ENCODE assay signal across 8 mouse cellular contexts in genomic region chr2:75831881-75832633, GRCm38 (mm10). TPM values are rescaled to one million over a fixed set of nuclear protein-coding genes. Genes with fewer than 3 reads are reported as not detected.
DNase-seq lines count a peak whose midpoint lies in the region; ATAC-seq and TF ChIP-seq lines count a peak whose summit lies in the region.

TSS of gene Agps (plus strand) at chr2:75832177.

- TF ChIP-seq POLR2A in bone marrow macrophage, adult 2 months (IDR thresholded peaks at IDR 0.05; ENCODE audit: borderline replicate concordance, low read depth, low read length): no peak
- TF ChIP-seq POLR2A in embryonic fibroblast, embryonic 13.5 days (IDR thresholded peaks at IDR 0.05; ENCODE audit: low read depth, low read length): peak; percentile 71
- peak; percentile 70; the same call in 1 of the 2 replicates for TF ChIP-seq POLR2A in liver, adult 2 months (IDR thresholded peaks at IDR 0.05; ENCODE audit: extremely low read depth, insufficient read depth, low read length)
- peak; percentile 73 for TF ChIP-seq POLR2A in myocyte (IDR thresholded peaks at IDR 0.05; ENCODE audit: insufficient read length, low read depth)

- peak; percentile 92 for DNase-seq in A20 (ENCODE audit: low read depth, low spot score)
- peak; percentile 68 for DNase-seq in liver, adult 2 months (ENCODE audit: extremely low read depth, low read depth, low spot score)
- DNase-seq in splenic B cell, adult 2 months (ENCODE audit: low read depth, low spot score): peak; percentile 93

- no peaks in the 10 kb centered on the region for H3K27me3 ChIP-seq in heart, embryonic 11.5 days (ENCODE audit: control insufficient read depth, insufficient read depth, low read length)
- no peaks in the 10 kb centered on the region for H3K27me3 ChIP-seq in kidney, embryonic 16.5 days (ENCODE audit: insufficient read depth, low read length)
- H3K27me3 ChIP-seq in liver, adult 2 months (ENCODE audit: control insufficient read depth, insufficient read depth, low read length): no peaks in the 10 kb centered on the region
- H3K27me3 ChIP-seq in myocyte (ENCODE audit: control insufficient read depth, insufficient read depth, insufficient read length): no peaks in the 10 kb centered on the region
- H3K27me3 ChIP-seq in splenic B cell, adult 2 months (ENCODE audit: control insufficient read depth, insufficient read depth, low read length, poor library complexity, severe bottlenecking): no peaks in the 10 kb centered on the region

- H3K4me3 ChIP-seq in bone marrow macrophage, adult 2 months (ENCODE audit: insufficient read depth, low read length): peak within 1 kb of the TSS; percentile 95
- peak within 1 kb of the TSS; percentile 91 for H3K4me3 ChIP-seq in embryonic fibroblast, embryonic 13.5 days (ENCODE audit: insufficient read depth, low read length)
- H3K4me3 ChIP-seq in heart, embryonic 11.5 days (ENCODE audit: low read depth, low read length): peak within 1 kb of the TSS; percentile 94
- H3K4me3 ChIP-seq in kidney, embryonic 16.5 days (ENCODE audit: low read length): peak within 1 kb of the TSS; percentile 93
- H3K4me3 ChIP-seq in liver, adult 2 months (ENCODE audit: insufficient read depth, low read depth, low read length): peak within 1 kb of the TSS; percentile 92
- peak within 1 kb of the TSS; percentile 44 for H3K4me3 ChIP-seq in myocyte

- no peak for TF ChIP-seq CTCF in bone marrow macrophage, adult 2 months (IDR thresholded peaks at IDR 0.05; ENCODE audit: low read depth, low read length)
- TF ChIP-seq CTCF in embryonic fibroblast, embryonic 13.5 days (IDR thresholded peaks at IDR 0.05; ENCODE audit: borderline replicate concordance, insufficient read depth, low read length): no peak
- no peak; the same call in 1 of the 2 replicates for TF ChIP-seq CTCF in liver, adult 2 months (IDR thresholded peaks at IDR 0.05; ENCODE audit: low read depth, low read length)

- peaks cover 45% of the 10 kb centered on the region for H3K4me1 ChIP-seq in bone marrow macrophage, adult 2 months (ENCODE audit: control insufficient read depth, insufficient read depth, low read length)
- peaks cover 10% of the 10 kb centered on the region for H3K4me1 ChIP-seq in embryonic fibroblast, embryonic 13.5 days (ENCODE audit: control insufficient read depth, insufficient read depth, low read length)
- peaks cover 13% of the 10 kb centered on the region for H3K4me1 ChIP-seq in heart, embryonic 11.5 days (ENCODE audit: control insufficient read depth, insufficient read depth, low read length)
- peaks cover 22% of the 10 kb centered on the region for H3K4me1 ChIP-seq in kidney, embryonic 16.5 days (ENCODE audit: insufficient read depth, low read length)
- no peaks in the 10 kb centered on the region for H3K4me1 ChIP-seq in liver, adult 2 months (ENCODE audit: control insufficient read depth, insufficient read depth, low read length)

- peaks cover 16% of the 10 kb centered on the region; the same call in 1 of the 2 replicates for H3K79me2 ChIP-seq in liver, adult 2 months (ENCODE audit: control insufficient read depth, insufficient read depth, low read length)
- peaks cover 46% of the 10 kb centered on the region for H3K79me2 ChIP-seq in myocyte (ENCODE audit: control insufficient read depth, insufficient read depth)

- H3K36me3 ChIP-seq in heart, embryonic 11.5 days (ENCODE audit: control insufficient read depth, insufficient read depth, low read length): no peaks in the 10 kb centered on the region
- H3K36me3 ChIP-seq in kidney, embryonic 16.5 days (ENCODE audit: insufficient read depth, low read length): no peaks in the 10 kb centered on the region
- H3K36me3 ChIP-seq in liver, adult 2 months (ENCODE audit: control insufficient read depth, insufficient read depth, low read length): no peaks in the 10 kb centered on the region
- no peaks in the 10 kb centered on the region for H3K36me3 ChIP-seq in myocyte (ENCODE audit: control insufficient read depth, insufficient read depth)
- H3K36me3 ChIP-seq in splenic B cell, adult 2 months (ENCODE audit: control insufficient read depth, insufficient read depth, low read length, poor library complexity, severe bottlenecking): no peaks in the 10 kb centered on the region

- no peaks in the 10 kb centered on the region for H3K9me3 ChIP-seq in heart, embryonic 11.5 days (replicated peaks; ENCODE audit: control insufficient read depth, low read length)
- H3K9me3 ChIP-seq in kidney, embryonic 16.5 days (ENCODE audit: low read length): no peaks in the 10 kb centered on the region

- peak within 1 kb of the TSS; percentile 71 for H3ac ChIP-seq in myocyte (ENCODE audit: control insufficient read depth, insufficient read length)

- WGBS in heart, embryonic 11.5 days (ENCODE audit: insufficient replicate concordance): under 1% methylated on average over 82 of the region's 86 CpGs
- under 1% methylated on average over 66 of the region's 86 CpGs for WGBS in kidney, embryonic 16.5 days
- WGBS in liver, adult 2 months: under 1% methylated on average over 73 of the region's 86 CpGs

- H3K27ac ChIP-seq in bone marrow macrophage, adult 2 months (ENCODE audit: insufficient read depth, low read depth, low read length): peak within 1 kb of the TSS; percentile 54
- peak within 1 kb of the TSS; percentile 83 for H3K27ac ChIP-seq in embryonic fibroblast, embryonic 13.5 days (ENCODE audit: insufficient read depth, low read length)
- peak within 1 kb of the TSS; percentile 88 for H3K27ac ChIP-seq in heart, embryonic 11.5 days (ENCODE audit: low read depth, low read length)
- H3K27ac ChIP-seq in kidney, embryonic 16.5 days (ENCODE audit: low read length): peak within 1 kb of the TSS; percentile 87
- peak within 1 kb of the TSS; percentile 23; the same call in 1 of the 2 replicates for H3K27ac ChIP-seq in liver, adult 2 months (replicated peaks; ENCODE audit: insufficient read depth, low read depth, low read length)

- H3K4me2 ChIP-seq in heart, embryonic 11.5 days: peak within 1 kb of the TSS; percentile 89
- H3K4me2 ChIP-seq in kidney, embryonic 16.5 days (replicated peaks; ENCODE audit: low read depth, low read length): peak within 1 kb of the TSS; percentile 60
- H3K4me2 ChIP-seq in myocyte (ENCODE audit: low read depth): peak within 1 kb of the TSS; percentile 91

- ATAC-seq in heart, embryonic 11.5 days (replicated peaks; ENCODE audit: insufficient number of reproducible peaks, low FRiP score, low TSS enrichment): peak; percentile 95
- peak; percentile 94 for ATAC-seq in kidney, embryonic 16.5 days (ENCODE audit: low FRiP score, low TSS enrichment)

- peak within 1 kb of the TSS; percentile 82 for H3K9ac ChIP-seq in heart, embryonic 11.5 days (ENCODE audit: low read depth, low read length)
- peak within 1 kb of the TSS; percentile 91 for H3K9ac ChIP-seq in kidney, embryonic 16.5 days (replicated peaks; ENCODE audit: low read length)
- peak within 1 kb of the TSS; percentile 87 for H3K9ac ChIP-seq in liver, adult 2 months (ENCODE audit: low read depth, low read length)

TF ChIP-seq in myocyte, 11 proteins besides CTCF, POLR2A, EP300 and RAD21:
- TF ChIP-seq REST (IDR thresholded peaks at IDR 0.05; ENCODE audit: insufficient read depth, insufficient read length) (no peak), MAX (IDR thresholded peaks at IDR 0.05; ENCODE audit: low read depth) (no peak), MYOD1 (IDR thresholded peaks at IDR 0.05; ENCODE audit: control insufficient read depth in 1 of 3, insufficient read length in 2 of 3, low read depth in 2 of 3) (no peak), POLR2AphosphoS2 (IDR thresholded peaks at IDR 0.05; ENCODE audit: insufficient read length, low read depth) (peak; percentile 64), TCF3 (IDR thresholded peaks at IDR 0.05; ENCODE audit: insufficient read length, low read depth) (no peak)

RNA-seq across cellular contexts. Expression of gene Agps, which starts in this region (rescaled TPM):
- polyA plus RNA-seq in bone marrow macrophage, adult 2 months (2012; ENCODE audit: insufficient read depth, insufficient read length, missing spikeins): 31.7 and 36.1 TPM in 2 replicates
- polyA plus RNA-seq in embryonic fibroblast, embryonic 13.5 days (2011; ENCODE audit: insufficient read length, low read depth, missing spikeins): 71.1 and 79.8 TPM in 2 replicates
- 29.2 and 41.2 TPM in 2 replicates for polyA plus RNA-seq in heart, embryonic 11.5 days (2014; fragmentation: Nextera tagmentation; extraction: Ambion mirVana)
- 39.2 and 40.0 TPM in 2 replicates for polyA plus RNA-seq in kidney, embryonic 16.5 days (2015; fragmentation: Nextera tagmentation; extraction: Ambion mirVana)
- total RNA-seq in liver, adult 2 months (2014; rRNA removed): 10.6 and 10.9 TPM in 2 replicates
- 1.3 and 1.6 TPM in 2 replicates for polyA plus RNA-seq in liver, adult 2 months (2012; rRNA removed)
- 18.2 TPM for polyA plus RNA-seq in myocyte (2012; fragmentation: generic; extraction: Trizol)

Comparison
In these comparisons a context has a peak if more than half of its experiments do, and no peak if none do; other contexts are left out.
1. Peak in every context shown above with its lines: DNase-seq, ATAC-seq, H3K4me3 ChIP-seq and H3K27ac ChIP-seq.
2. H3K27ac ChIP-seq: peak in every context shown above with its lines; median percentile 88 in heart, embryonic 11.5 days; 87 in kidney, embryonic 16.5 days; 83 in embryonic fibroblast, embryonic 13.5 days; 54 in bone marrow macrophage, adult 2 months; 23 in liver, adult 2 months.
3. H3K4me3 ChIP-seq: peak in every context shown above with its lines; median percentile 95 in bone marrow macrophage, adult 2 months; 94 in heart, embryonic 11.5 days; 93 in kidney, embryonic 16.5 days; 92 in liver, adult 2 months; 91 in embryonic fibroblast, embryonic 13.5 days; 44 in myocyte.